Mouse (Mus musculus) midbrain, embryonic 10.5 days (tissue): Measurements from ENCODE around the gene Hjurp. TPM values are rescaled to one million over a fixed set of nuclear protein-coding genes. Genes with fewer than 3 reads are reported as not detected.

Source experiments
- DNase-seq: peaks from one replicate; pipeline ENCODE4 v3.0.0-alpha.2; 2017; ENCODE audit warnings: low spot score
- H3K27ac ChIP-seq: fragments of 300-500 bp; sonication (generic); replicated peaks from 2 replicates; pipeline ENCODE4 v1.5.1; 2016; ENCODE audit warnings: mild to moderate bottlenecking
- H3K27me3 ChIP-seq: fragments of 300-500 bp; sonication (generic); 2 replicates; pipeline ENCODE4 v1.6.1; 2016; ENCODE audit warnings: low read depth, mild to moderate bottlenecking; ENCODE audit not compliant: poor library complexity, severe bottlenecking
- H3K36me3 ChIP-seq: fragments of 300-500 bp; sonication (generic); 2 replicates; pipeline ENCODE4 v1.6.1; 2016; ENCODE audit warnings: mild to moderate bottlenecking, moderate library complexity
- H3K4me1 ChIP-seq: fragments of 300-500 bp; sonication (generic); 2 replicates; pipeline ENCODE4 v1.6.1; 2016
- H3K4me3 ChIP-seq: fragments of 300-500 bp; sonication (generic); 2 replicates; pipeline ENCODE4 v1.5.1; 2016; ENCODE audit warnings: mild to moderate bottlenecking, moderate library complexity
- H3K9me3 ChIP-seq: fragments of 300-500 bp; sonication (generic); replicated peaks from 2 replicates; pipeline ENCODE4 v1.6.1; 2016; ENCODE audit warnings: mild to moderate bottlenecking
- WGBS: fragments of 180-500 bp; shearing (Covaris S2); methylation state at CpG from one replicate; pipeline ENCODE4 v1.1.7; 2016; 5-methylcytosine and 5-hydroxymethylcytosine counted together
- polyA plus RNA-seq: library from polyadenylated mRNA; unstranded; fragments of >200 nt; fragmentation: Nextera tagmentation; extraction: Ambion mirVana; gene quantifications from 2 replicates; pipeline ENCODE4 v1.2.1, GENCODE M21; 2016

Gene Hjurp
- polyA plus RNA-seq, 1 experiment from 2014 or later = 213 TPM

- peaks cover 98% of the 10 kb centered on the region for H3K9me3 ChIP-seq
- H3K4me3 ChIP-seq = no peak overlapping the region
- H3K36me3 ChIP-seq = no peaks in the 10 kb centered on the region
- no peaks in the 10 kb centered on the region for H3K4me1 ChIP-seq
- no peak overlapping the region for H3K27ac ChIP-seq
- WGBS = 82% methylated on average over 5 of the region's 5 CpGs
- no peaks in the 10 kb centered on the region for H3K27me3 ChIP-seq
- no peak for DNase-seq
Measured at GRCm38 (mm10) chr1:88250023-88250422, 27.4 kb downstream of the Hjurp start.

- no peak for DNase-seq
- Histone ChIP-seq H3K4me3 (no peak overlapping the region), H3K9me3 (peaks cover 98% of the 10 kb centered on the region), H3K36me3 (no peaks in the 10 kb centered on the region), H3K4me1 (no peaks in the 10 kb centered on the region), H3K27ac (no peak overlapping the region), H3K27me3 (no peaks in the 10 kb centered on the region)
- WGBS = 82% methylated on average over 7 of the region's 7 CpGs
Measured at GRCm38 (mm10) chr1:88249596-88249995, 27.8 kb downstream of the Hjurp start.

GRCm38 (mm10) chr1:88248658-88249057 is 28.8 kb downstream of the Hjurp start:
- peaks cover 98% of the 10 kb centered on the region for H3K9me3 ChIP-seq
- 78% methylated on average over 4 of the region's 4 CpGs for WGBS
- H3K27ac ChIP-seq = no peak overlapping the region
- no peaks in the 10 kb centered on the region for H3K36me3 ChIP-seq
- no peak overlapping the region for H3K4me3 ChIP-seq
- no peak for DNase-seq
- H3K4me1 ChIP-seq = no peaks in the 10 kb centered on the region
- H3K27me3 ChIP-seq = no peaks in the 10 kb centered on the region

GRCm38 (mm10) chr1:88247660-88248059 is 29.8 kb downstream of the Hjurp start:
- no peak for DNase-seq
- Histone ChIP-seq H3K4me3 (no peak overlapping the region), H3K36me3 (no peaks in the 10 kb centered on the region), H3K9me3 (peaks cover 98% of the 10 kb centered on the region), H3K27me3 (no peaks in the 10 kb centered on the region), H3K4me1 (no peaks in the 10 kb centered on the region), H3K27ac (no peak overlapping the region)
- 60% methylated on average over 2 of the region's 2 CpGs for WGBS

- 45% methylated on average over 6 of the region's 6 CpGs for WGBS
- H3K27ac ChIP-seq = no peak overlapping the region
Measured at GRCm38 (mm10) chr1:88246386-88246785, 31.0 kb downstream of the Hjurp start.

GRCm38 (mm10) chr1:88245881-88246280 is 31.6 kb downstream of the Hjurp start:
- no peak overlapping the region for H3K4me3 ChIP-seq
- no peaks in the 10 kb centered on the region for H3K4me1 ChIP-seq
- H3K36me3 ChIP-seq = no peaks in the 10 kb centered on the region
- DNase-seq = no peak
- no peak overlapping the region for H3K27ac ChIP-seq
- WGBS = 80% methylated on average over 6 of the region's 6 CpGs
- H3K9me3 ChIP-seq = peaks cover 100% of the 10 kb centered on the region
- H3K27me3 ChIP-seq = no peaks in the 10 kb centered on the region

More at GRCm38 (mm10) chr1:88246386-88246785, 31.0 kb downstream of the Hjurp start:
- Histone ChIP-seq H3K4me1 (no peaks in the 10 kb centered on the region), H3K4me3 (no peak overlapping the region), H3K27me3 (no peaks in the 10 kb centered on the region), H3K36me3 (no peaks in the 10 kb centered on the region), H3K9me3 (peaks cover 100% of the 10 kb centered on the region)
- DNase-seq = no peak

- WGBS = 69% methylated on average over 5 of the region's 5 CpGs
- Histone ChIP-seq H3K27ac (no peak overlapping the region), H3K9me3 (peaks cover 100% of the 10 kb centered on the region), H3K4me3 (no peak overlapping the region), H3K4me1 (no peaks in the 10 kb centered on the region), H3K27me3 (no peaks in the 10 kb centered on the region), H3K36me3 (no peaks in the 10 kb centered on the region)
- DNase-seq = no peak
Measured at GRCm38 (mm10) chr1:88243861-88244260, 33.6 kb downstream of the Hjurp start.

- H3K27me3 ChIP-seq = no peaks in the 10 kb centered on the region
- H3K27ac ChIP-seq = no peak overlapping the region
- H3K9me3 ChIP-seq = peaks cover 98% of the 10 kb centered on the region
- H3K36me3 ChIP-seq = no peaks in the 10 kb centered on the region
- 77% methylated on average over 4 of the region's 4 CpGs for WGBS
- H3K4me3 ChIP-seq = no peak overlapping the region
- no peak for DNase-seq
- H3K4me1 ChIP-seq = no peaks in the 10 kb centered on the region
Measured at GRCm38 (mm10) chr1:88240579-88240978, 36.9 kb downstream of the Hjurp start.

GRCm38 (mm10) chr1:88240072-88240471 is 37.4 kb downstream of the Hjurp start:
- DNase-seq = no peak
- no peaks in the 10 kb centered on the region for H3K36me3 ChIP-seq
- no peak overlapping the region for H3K27ac ChIP-seq
- no peaks in the 10 kb centered on the region for H3K4me1 ChIP-seq
- no peak overlapping the region for H3K4me3 ChIP-seq
- no peaks in the 10 kb centered on the region for H3K27me3 ChIP-seq
- WGBS = 77% methylated on average over 5 of the region's 5 CpGs
- peaks cover 98% of the 10 kb centered on the region for H3K9me3 ChIP-seq

GRCm38 (mm10) chr1:88238771-88239170 is 38.7 kb downstream of the Hjurp start:
- 82% methylated on average over 6 of the region's 6 CpGs for WGBS
- no peaks in the 10 kb centered on the region for H3K27me3 ChIP-seq
- no peak overlapping the region for H3K4me3 ChIP-seq
- H3K9me3 ChIP-seq = peaks cover 98% of the 10 kb centered on the region
- no peaks in the 10 kb centered on the region for H3K4me1 ChIP-seq
- H3K36me3 ChIP-seq = no peaks in the 10 kb centered on the region
- DNase-seq = no peak
- H3K27ac ChIP-seq = no peak overlapping the region

GRCm38 (mm10) chr1:88237311-88237710 is 40.1 kb downstream of the Hjurp start:
- 83% methylated on average over 5 of the region's 5 CpGs for WGBS
- Histone ChIP-seq H3K27me3 (no peaks in the 10 kb centered on the region), H3K4me1 (no peaks in the 10 kb centered on the region), H3K9me3 (peaks cover 98% of the 10 kb centered on the region), H3K36me3 (no peaks in the 10 kb centered on the region), H3K27ac (no peak overlapping the region), H3K4me3 (no peak overlapping the region)
- no peak for DNase-seq

GRCm38 (mm10) chr1:88235894-88236415 is 41.5 kb downstream of the Hjurp start:
- H3K27ac ChIP-seq = no peak overlapping the region
- no peak overlapping the region for H3K4me3 ChIP-seq
- H3K9me3 ChIP-seq = peaks cover 98% of the 10 kb centered on the region
- WGBS = 69% methylated on average over 4 of the region's 4 CpGs
- no peaks in the 10 kb centered on the region for H3K4me1 ChIP-seq
- no peaks in the 10 kb centered on the region for H3K36me3 ChIP-seq
- H3K27me3 ChIP-seq = no peaks in the 10 kb centered on the region
- no peak for DNase-seq

GRCm38 (mm10) chr1:88235046-88235893 is 42.2 kb downstream of the Hjurp start:
- H3K27me3 ChIP-seq = no peaks in the 10 kb centered on the region
- no peaks in the 10 kb centered on the region for H3K36me3 ChIP-seq
- H3K4me3 ChIP-seq = no peak overlapping the region
- no peak overlapping the region for H3K27ac ChIP-seq
- no peak for DNase-seq
- H3K4me1 ChIP-seq = no peaks in the 10 kb centered on the region
- H3K9me3 ChIP-seq = peaks cover 98% of the 10 kb centered on the region
- WGBS = 65% methylated on average over 11 of the region's 11 CpGs
